Mouse (Mus musculus): ENCODE data around the gene Sntb2. TPM values are rescaled to one million over a fixed set of nuclear protein-coding genes. Genes with fewer than 3 reads are reported as not detected.

Sntb2 gene
- total and polyA plus RNA-seq, 3 experiments = 0.86 to 2.3 (median 1.3) TPM

GRCm38 (mm10) chr8:106924057-106924456 lies 11.5 kb upstream of the Sntb2 start:
- H3K36me3 ChIP-seq (replicated peaks in 1 of 2; ENCODE audit: control insufficient read depth in 1 of 2, insufficient read depth in 1 of 2, low read length in 1 of 2) = peaks cover 32 to 55% of the 10 kb centered on the region in 2 experiments

DNA sequence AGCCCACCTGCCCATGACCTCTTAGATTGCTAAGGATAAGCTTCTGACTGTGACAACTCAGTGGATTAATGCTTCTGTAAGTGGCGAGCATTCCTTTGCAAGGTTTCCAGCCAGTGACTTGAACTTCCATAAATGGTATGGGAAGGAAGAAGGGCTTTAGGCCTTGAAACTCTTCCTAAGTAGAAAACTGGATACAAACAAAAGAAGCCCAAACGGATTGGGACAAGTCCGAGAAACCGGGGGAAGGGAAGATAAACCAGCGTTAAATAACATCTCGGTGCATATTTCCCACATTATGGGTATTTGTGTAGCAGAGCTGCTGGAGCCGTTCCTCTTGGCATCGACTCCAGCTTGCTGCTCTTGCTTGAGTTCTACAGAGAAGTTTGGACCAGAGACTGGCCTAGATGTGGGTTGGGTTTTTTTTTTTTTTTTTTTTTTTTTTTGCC lies 10.6 kb upstream of the Sntb2 start:
- Histone ChIP-seq H3K4me2 (ENCODE audit: insufficient read depth, low read depth, poor library complexity, severe bottlenecking) (no peak overlapping the region), H3K4me1 (ENCODE audit: control insufficient read depth in 1 of 2, insufficient read depth in 2 of 2) (peaks cover 0 to 3% of the 10 kb centered on the region in 2 experiments; a peak in 1 of 4 replicates), H3K9ac (ENCODE audit: insufficient read depth, low read depth) (no peak overlapping the region), H3K9me3 (replicated peaks; ENCODE audit: low read length) (no peaks in the 10 kb centered on the region), H3K27ac (ENCODE audit: insufficient read depth, low read depth) (no peak overlapping the region), H3K4me3 (replicated peaks in 1 of 3; ENCODE audit: low read depth in 2 of 3, low read length in 2 of 3, poor library complexity in 1 of 3) (no peak overlapping the region), H3K79me2 (replicated peaks; ENCODE audit: control insufficient read depth, extremely low read depth, insufficient read depth, poor library complexity, severe bottlenecking) (no peaks in the 10 kb centered on the region), H3K36me3 (replicated peaks in 1 of 2; ENCODE audit: control insufficient read depth in 1 of 2, insufficient read depth in 1 of 2, low read length in 1 of 2) (peaks cover 24 to 46% of the 10 kb centered on the region in 2 experiments), H3K27me3 (replicated peaks) (no peaks in the 10 kb centered on the region)
- no peak for DNase-seq (ENCODE audit: extremely low read depth)
- no peak for TF ChIP-seq MAZ (IDR thresholded peaks at IDR 0.05; ENCODE audit: low read depth, low read length)
- TF ChIP-seq ETS1 (conservative IDR thresholded peaks at IDR 0.05; ENCODE audit: low read depth, low read length) = no peak
- TF ChIP-seq KAT2A (IDR thresholded peaks at IDR 0.05; ENCODE audit: insufficient replicate concordance, low read length) = no peak
- no peak for TF ChIP-seq IRF4 (IDR thresholded peaks at IDR 0.05; ENCODE audit: low read depth, low read length)
- TF ChIP-seq TCF12 (IDR thresholded peaks at IDR 0.05; ENCODE audit: low read depth, low read length) = no peak
- TF ChIP-seq UBTF (IDR thresholded peaks at IDR 0.05; ENCODE audit: low read depth, low read length) = no peak
- no peak for TF ChIP-seq ZKSCAN1 (IDR thresholded peaks at IDR 0.05; ENCODE audit: borderline replicate concordance, low read depth, low read length)
- TF ChIP-seq POLR2A (IDR thresholded peaks at IDR 0.05; ENCODE audit: low read depth, low read length) = no peak
- no peak for TF ChIP-seq JUND (conservative IDR thresholded peaks at IDR 0.05; ENCODE audit: low read depth, low read length)
- no peak for TF ChIP-seq ZC3H11A (IDR thresholded peaks at IDR 0.05; ENCODE audit: low read depth, low read length)
- TF ChIP-seq NRF1 (IDR thresholded peaks at IDR 0.05; ENCODE audit: low read depth, low read length) = no peak
- dilution Hi-C loops (cut with MboI; ENCODE audit: extremely low pct_ligation_motif_present, extremely low pct_unique_long_range_greater_than_20kb, low sequenced_read_pairs) = no loop called here
- in situ Hi-C loops (cut with MboI; ENCODE audit: low pct_ligation_motif_present, low pct_unique_long_range_greater_than_20kb, low sequenced_read_pairs) = no loop called here

More at GRCm38 (mm10) chr8:106924057-106924456, 11.5 kb upstream of the Sntb2 start:
- Histone ChIP-seq H3K4me3 (replicated peaks in 1 of 3; ENCODE audit: low read depth in 2 of 3, low read length in 2 of 3, poor library complexity in 1 of 3) (no peak overlapping the region), H3K9ac (ENCODE audit: insufficient read depth, low read depth) (no peak overlapping the region), H3K4me2 (ENCODE audit: insufficient read depth, low read depth, poor library complexity, severe bottlenecking) (no peak overlapping the region), H3K79me2 (replicated peaks; ENCODE audit: control insufficient read depth, extremely low read depth, insufficient read depth, poor library complexity, severe bottlenecking) (no peaks in the 10 kb centered on the region), H3K4me1 (ENCODE audit: control insufficient read depth in 1 of 2, insufficient read depth in 2 of 2) (no peaks in the 10 kb centered on the region), H3K27me3 (replicated peaks) (no peaks in the 10 kb centered on the region), H3K9me3 (replicated peaks; ENCODE audit: low read length) (no peaks in the 10 kb centered on the region), H3K27ac (ENCODE audit: insufficient read depth, low read depth) (no peak overlapping the region)
- in situ Hi-C loops (cut with MboI; ENCODE audit: low pct_ligation_motif_present, low pct_unique_long_range_greater_than_20kb, low sequenced_read_pairs) = no loop called here
- dilution Hi-C loops (cut with MboI; ENCODE audit: extremely low pct_ligation_motif_present, extremely low pct_unique_long_range_greater_than_20kb, low sequenced_read_pairs) = no loop called here
- no peak for DNase-seq (ENCODE audit: extremely low read depth)
- TF ChIP-seq MAX (IDR thresholded peaks at IDR 0.05; ENCODE audit: low read length) = no peak
- no peak for TF ChIP-seq EP300 (IDR thresholded peaks at IDR 0.05; ENCODE audit: low read length)
- TF ChIP-seq ZC3H11A (IDR thresholded peaks at IDR 0.05; ENCODE audit: low read depth, low read length) = no peak
- TF ChIP-seq CTCF (conservative IDR thresholded peaks at IDR 0.05 in 1 of 2, IDR thresholded peaks at IDR 0.05 in 1 of 2; ENCODE audit: low read depth in 2 of 2, low read length in 2 of 2) = no peak
- TF ChIP-seq ZMIZ1 (IDR thresholded peaks at IDR 0.05; ENCODE audit: low read depth, low read length) = no peak
- TF ChIP-seq ETS1 (conservative IDR thresholded peaks at IDR 0.05; ENCODE audit: low read depth, low read length) = no peak
- no peak for TF ChIP-seq PAX5 (IDR thresholded peaks at IDR 0.05; ENCODE audit: low read length)
- TF ChIP-seq MEF2A (IDR thresholded peaks at IDR 0.05; ENCODE audit: borderline replicate concordance, low read depth, low read length) = no peak

Data from CH12.LX (cell line).